Mouse (Mus musculus) testis, postnatal 10 days (tissue): ENCODE data around the gene Gnb1.
"Not testable (repeated sequence)": the region's sequence is repeated elsewhere in the genome, so short reads cannot be mapped to it uniquely, and the experiment has no call there.

Experiments used
- DNase-seq: peaks from one replicate; pipeline ENCODE4 v3.0.0; 2021; ENCODE audit warnings: low spot score

The Gnb1 gene

GRCm38 (mm10) chr4:155552917-155553532, 61.9 kb downstream of the Gnb1 start:
- no peak for DNase-seq

GRCm38 (mm10) chr4:155554880-155555279, 63.7 kb downstream of the Gnb1 start:
- no peak for DNase-seq

GRCm38 (mm10) chr4:155555464-155555863, 64.3 kb downstream of the Gnb1 start:
- no peak for DNase-seq

GRCm38 (mm10) chr4:155559454-155559853, 68.3 kb downstream of the Gnb1 start:
- DNase-seq = no peak

GRCm38 (mm10) chr4:155560932-155561331, 69.8 kb downstream of the Gnb1 start:
- peak; percentile 68 for DNase-seq

GRCm38 (mm10) chr4:155561661-155562442, 70.7 kb downstream of the Gnb1 start, which contains the start of gene Nadk:
TSS of gene Nadk (plus strand) at chr4:155562378.
- peak; percentile 63 for DNase-seq

- peak; percentile 88 for DNase-seq
Observed at GRCm38 (mm10) chr4:155562725-155563399, 71.7 kb downstream of the Gnb1 start.

- peak; percentile 99 for DNase-seq
Observed at GRCm38 (mm10) chr4:155563400-155564231, 72.5 kb downstream of the Gnb1 start.

- DNase-seq = peak; percentile 65
Observed at GRCm38 (mm10) chr4:155564315-155565069, 73.3 kb downstream of the Gnb1 start.

GRCm38 (mm10) chr4:155566555-155566954, 75.4 kb downstream of the Gnb1 start:
- no peak for DNase-seq

GRCm38 (mm10) chr4:155568170-155568569, 77.0 kb downstream of the Gnb1 start:
- DNase-seq = no peak

GRCm38 (mm10) chr4:155568632-155569370, 77.6 kb downstream of the Gnb1 start:
- DNase-seq = no peak

- no peak for DNase-seq
Observed at GRCm38 (mm10) chr4:155569818-155570217, 78.7 kb downstream of the Gnb1 start.

- not testable (repeated sequence) for DNase-seq
Observed at GRCm38 (mm10) chr4:155570315-155570714, 79.2 kb downstream of the Gnb1 start.

- no peak for DNase-seq
Observed at GRCm38 (mm10) chr4:155571442-155571841, 80.3 kb downstream of the Gnb1 start.

GRCm38 (mm10) chr4:155573155-155573554, 82.0 kb downstream of the Gnb1 start:
- no peak for DNase-seq

GRCm38 (mm10) chr4:155573876-155574275, 82.7 kb downstream of the Gnb1 start:
- no peak for DNase-seq

- no peak for DNase-seq
Observed at GRCm38 (mm10) chr4:155574931-155575330, 83.8 kb downstream of the Gnb1 start.

- no peak for DNase-seq
Observed at GRCm38 (mm10) chr4:155575521-155575920, 84.4 kb downstream of the Gnb1 start.

GRCm38 (mm10) chr4:155577132-155577531, 86.0 kb downstream of the Gnb1 start:
- DNase-seq = no peak

GRCm38 (mm10) chr4:155577741-155578140, 86.6 kb downstream of the Gnb1 start:
- DNase-seq = no peak
